Mouse (Mus musculus): ENCODE results near the gene Car9.

The Car9 gene

GRCm38 (mm10) chr4:43562769-43563600 lies 56.2 kb downstream of the Car9 start:
- no peak for DNase-seq (ENCODE audit: low read depth)
